Mouse (Mus musculus): ENCODE measurements at regions not wholly inside any gene's neighbourhood (a gene's known extent, or its start where the extent isn't known, plus 50 kb on each side); places are given as distances from the start of the nearest gene placed in this dataset.

DNA sequence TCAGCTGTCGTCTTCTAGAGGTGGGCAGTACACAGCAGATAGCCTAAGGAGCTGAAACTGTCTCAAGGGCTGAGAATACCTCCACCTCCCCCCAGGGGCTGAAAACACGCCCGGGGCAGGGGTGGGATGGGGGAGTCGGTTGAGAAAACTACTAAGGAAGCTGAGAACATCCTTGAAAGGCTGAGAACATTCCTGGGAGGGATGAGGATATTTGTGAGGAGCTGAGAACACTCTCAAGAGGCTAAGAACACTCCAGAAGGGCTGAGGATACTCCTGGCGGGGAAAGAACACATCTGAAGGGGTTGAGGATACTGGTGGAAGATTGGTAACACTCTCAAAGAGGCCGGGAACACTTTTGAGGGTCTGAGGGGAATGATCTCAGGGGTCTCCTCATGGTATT lies 81.3 kb upstream of the Gm9887 start:
- no peak for DNase-seq (ENCODE audit: low read depth)

DNA sequence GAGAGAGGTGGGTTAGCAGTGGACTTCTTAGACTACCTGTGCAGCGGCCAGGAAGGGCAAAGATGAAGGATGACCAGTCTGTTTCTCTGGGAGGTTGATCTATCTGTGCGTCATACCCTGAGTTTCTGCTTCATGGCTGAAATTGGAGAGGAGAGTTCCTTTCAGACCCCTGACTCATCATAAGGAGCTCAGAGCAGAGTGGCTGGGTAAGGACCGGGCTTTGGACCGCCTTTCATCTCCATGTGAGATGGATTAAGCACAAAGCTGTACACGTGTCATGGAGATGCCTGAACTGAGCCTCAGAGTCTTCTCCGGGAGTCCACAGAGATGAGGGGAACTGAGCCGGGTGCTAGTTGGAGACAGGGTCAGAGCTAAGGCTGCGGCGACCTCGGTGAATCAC lies 80.7 kb upstream of the Gm9887 start:
- peak; percentile 85 for DNase-seq (ENCODE audit: low read depth)

- peak; percentile 89 for DNase-seq (ENCODE audit: low read depth)
These were observed 78.9 kb upstream of the Gm9887 start for GRCm38 (mm10) chr12:69451110-69451509.

- peak; percentile 83 for DNase-seq (ENCODE audit: low read depth)
These were observed 75.9 kb upstream of the Gm9887 start for GRCm38 (mm10) chr12:69447962-69448767.

DNA sequence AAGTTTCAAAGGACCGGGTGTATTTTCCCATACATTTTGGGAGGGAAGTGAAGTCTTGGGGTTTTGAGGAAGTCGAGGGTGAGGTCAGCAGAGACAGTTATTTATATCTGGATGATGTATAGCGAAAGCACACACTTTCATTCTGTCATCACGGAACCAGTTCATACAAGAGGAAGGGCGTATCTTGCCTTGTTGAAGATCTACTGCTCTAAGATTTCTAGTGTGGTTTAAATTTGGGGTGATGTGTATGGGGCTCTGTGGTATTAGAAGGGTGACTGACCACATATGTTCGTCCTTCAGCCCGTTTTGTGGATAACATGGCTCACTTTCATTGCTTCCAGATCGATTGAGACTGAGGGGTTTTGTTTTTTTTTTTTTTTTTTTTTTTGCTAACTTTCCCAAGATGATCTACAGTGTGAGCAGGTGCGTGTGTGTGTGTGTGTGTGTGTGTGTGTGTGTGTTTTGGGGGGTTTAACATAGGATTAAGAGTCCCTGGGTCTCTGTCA lies 75.1 kb upstream of the Gm9887 start:
- DNase-seq (ENCODE audit: low read depth): peak; percentile 54

DNA sequence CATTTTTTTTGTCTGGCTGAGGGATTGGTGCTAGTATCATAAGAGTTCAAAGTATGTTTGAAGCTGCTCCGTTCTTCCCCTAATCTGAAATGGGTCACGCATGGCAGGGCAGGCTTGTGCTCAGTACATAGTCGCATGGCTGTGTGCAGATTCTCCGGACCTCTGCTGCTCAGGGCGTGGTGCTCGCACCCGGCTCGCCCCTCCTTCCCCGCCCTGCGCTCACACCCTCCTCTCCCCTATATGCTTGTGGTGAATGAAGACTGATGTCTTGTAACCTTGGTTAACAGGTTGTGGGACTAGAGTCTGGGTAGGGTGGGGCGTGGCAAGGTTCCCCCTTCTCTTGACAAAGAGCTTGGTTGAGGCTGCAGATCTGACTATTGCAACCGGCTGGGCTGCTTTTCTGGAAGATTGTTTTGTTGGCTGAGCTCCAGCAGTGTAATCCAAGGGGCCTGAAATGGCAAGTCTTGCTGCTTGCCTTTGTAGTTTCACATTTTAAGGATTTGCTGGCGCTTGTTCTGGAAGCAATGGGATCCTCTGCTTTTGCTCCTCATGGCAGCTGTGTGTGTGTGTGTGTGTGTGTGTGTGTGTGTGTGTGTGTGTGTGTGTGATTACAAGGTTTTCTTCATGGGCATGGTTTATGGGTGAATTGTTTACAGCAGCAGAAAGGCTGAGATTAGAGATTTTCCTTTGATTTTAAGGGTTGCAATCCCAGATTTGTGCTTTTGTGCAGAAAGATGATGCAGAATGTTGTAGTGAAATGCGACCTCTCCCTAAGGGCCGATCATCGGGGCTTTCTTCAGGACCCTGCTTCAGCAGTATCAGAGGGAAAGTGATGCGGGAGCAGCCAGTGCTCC lies 74.4 kb upstream of the Gm9887 start:
- DNase-seq (ENCODE audit: low read depth): peak; percentile 90

DNA sequence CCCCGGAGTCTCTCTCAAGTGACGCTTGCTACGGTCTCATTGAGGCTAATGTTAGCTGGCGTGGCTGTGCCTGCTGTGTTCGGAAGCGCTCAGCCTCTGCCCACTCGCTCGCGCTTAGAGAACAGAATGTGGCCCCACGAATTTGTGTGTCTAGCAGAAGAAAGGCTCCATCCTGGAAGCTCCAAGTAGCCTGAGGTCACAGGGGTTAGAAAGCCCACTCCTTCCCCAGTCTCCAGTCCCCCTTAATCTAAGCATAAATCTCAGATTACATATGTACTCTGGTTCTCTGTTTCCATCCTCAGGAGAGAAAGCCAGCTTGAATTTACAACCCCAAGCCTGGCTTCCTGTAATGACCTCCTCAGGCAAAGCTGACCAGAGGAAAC lies 73.8 kb upstream of the Gm9887 start:
- no peak for DNase-seq (ENCODE audit: low read depth)

- DNase-seq (ENCODE audit: low read depth): no peak
These were observed 70.1 kb upstream of the Gm9887 start for GRCm38 (mm10) chr12:69442321-69442720.

DNA sequence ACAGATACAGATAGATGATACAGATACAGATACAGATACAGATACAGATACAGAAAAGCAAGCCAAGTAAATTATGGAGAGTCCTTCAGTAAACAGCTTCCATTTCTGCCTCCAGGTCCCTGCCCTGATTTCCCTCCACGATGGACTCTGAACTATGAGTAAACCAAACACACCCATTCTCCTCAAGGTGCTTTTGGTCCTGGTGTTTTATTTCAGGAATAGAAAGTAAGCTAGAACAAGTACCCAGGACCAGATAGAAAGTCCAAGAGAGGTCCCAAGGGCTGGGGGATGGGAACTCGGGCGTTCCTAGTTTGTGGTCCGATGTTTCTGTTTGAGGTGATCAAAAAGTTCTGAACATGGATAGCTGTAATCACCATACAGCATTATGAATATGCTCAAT lies 69.5 kb upstream of the Gm9887 start:
- DNase-seq (ENCODE audit: low read depth): no peak

GRCm38 (mm10) chr12:69438271-69438670 lies 66.0 kb upstream of the Gm9887 start:
- DNase-seq (ENCODE audit: low read depth): no peak

DNA sequence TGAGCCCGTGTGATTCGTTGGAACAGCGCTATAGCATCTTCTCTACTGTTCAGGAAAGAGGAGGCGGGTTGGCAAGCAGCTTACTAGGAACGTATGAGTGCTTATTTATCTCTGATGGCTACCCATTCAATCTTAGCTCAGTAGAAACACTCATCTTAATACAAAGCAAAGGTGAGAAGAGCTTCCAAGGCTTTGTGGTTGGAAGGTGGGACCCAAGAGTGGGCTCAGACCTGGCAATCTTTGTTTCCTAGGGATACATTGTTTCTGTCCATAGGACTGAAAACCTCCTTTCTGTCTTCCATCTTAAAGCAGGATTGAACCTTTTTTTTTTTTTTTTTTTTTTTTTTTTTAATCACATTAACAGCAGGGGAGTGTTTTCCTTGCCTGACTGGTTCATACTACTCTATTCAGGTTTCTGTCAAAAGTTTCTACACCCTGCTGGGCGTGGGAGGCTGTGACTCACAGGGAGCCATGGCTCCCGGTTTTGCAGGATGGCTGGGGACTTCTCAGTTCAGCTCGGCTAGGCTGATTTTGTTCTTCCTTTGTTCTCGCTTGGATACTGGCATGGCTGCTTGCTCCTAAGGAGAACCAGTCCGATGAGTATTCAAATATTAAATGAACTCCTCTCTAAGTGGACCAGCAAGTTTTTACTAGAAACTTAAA lies 64.7 kb upstream of the Gm9887 start:
- DNase-seq (ENCODE audit: low read depth): peak; percentile 88

GRCm38 (mm10) chr12:69434315-69434714 lies 62.1 kb upstream of the Gm9887 start:
- DNase-seq (ENCODE audit: low read depth): peak; percentile 53

DNA sequence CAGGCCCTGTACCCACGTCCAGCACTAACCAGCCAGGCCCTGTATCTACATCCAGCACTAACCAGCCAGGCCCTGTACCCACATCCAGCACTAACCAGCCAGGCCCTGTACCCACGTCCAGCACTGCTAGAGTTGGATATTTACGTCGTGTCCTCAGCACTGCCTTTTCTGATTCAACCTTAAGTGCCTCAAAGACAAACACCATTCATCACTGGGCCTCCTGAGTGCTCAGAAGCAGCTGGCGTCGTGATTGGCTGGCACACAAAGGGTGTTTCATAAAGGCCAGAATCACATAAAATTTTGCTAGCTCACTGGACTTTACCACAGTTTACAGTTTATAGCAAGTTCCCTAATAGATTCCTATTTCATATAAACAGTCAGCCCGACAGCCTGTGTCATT lies 59.8 kb upstream of the Gm9887 start:
- DNase-seq (ENCODE audit: low read depth): peak; percentile 70

- no peak for DNase-seq (ENCODE audit: low read depth)
These were observed 55.9 kb upstream of the Gm9887 start for GRCm38 (mm10) chr12:69428108-69428507.

- no peak for DNase-seq (ENCODE audit: low read depth)
These were observed 53.4 kb upstream of the Gm9887 start for GRCm38 (mm10) chr12:69425610-69426009.

DNA sequence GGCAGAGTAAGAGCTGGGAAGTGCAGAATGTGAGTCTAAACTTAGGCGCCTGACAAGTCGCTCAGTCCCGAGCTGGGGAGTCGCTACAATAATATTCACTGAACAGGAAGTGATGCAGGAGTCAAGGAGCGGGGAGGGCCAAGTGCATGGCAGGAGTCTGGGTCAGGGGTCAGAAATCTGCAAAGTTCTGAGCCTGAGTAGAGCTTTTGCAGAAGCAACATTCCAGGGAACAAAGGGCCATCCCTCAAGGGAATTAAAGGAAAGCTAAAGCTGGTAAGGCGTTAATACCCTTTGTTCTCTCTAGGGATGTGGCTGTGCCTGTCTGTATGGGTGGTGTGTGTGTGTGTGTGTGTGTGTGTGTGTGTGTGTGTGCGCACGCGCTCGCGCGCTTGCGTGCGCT lies 52.7 kb upstream of the Gm9887 start:
- DNase-seq (ENCODE audit: low read depth): no peak

Data from NIH3T3 (cell line).